Mouse (Mus musculus) duodenum, adult 2 months (tissue): ENCODE results near the gene Olfr53. TPM values are rescaled to one million over a fixed set of nuclear protein-coding genes. Genes with fewer than 3 reads are reported as not detected.

ENCODE experiments used
- polyA plus RNA-seq: library from polyadenylated mRNA; depleted of rRNA; stranded (reverse); fragments of >200 nt; gene quantifications from 2 replicates; pipeline ENCODE4 v1.2.3, GENCODE M21; 2012; ENCODE audit warnings: low replicate concordance; rRNA removed

The Olfr53 gene
- polyA plus RNA-seq, result not detected in 2 replicates

DNA sequence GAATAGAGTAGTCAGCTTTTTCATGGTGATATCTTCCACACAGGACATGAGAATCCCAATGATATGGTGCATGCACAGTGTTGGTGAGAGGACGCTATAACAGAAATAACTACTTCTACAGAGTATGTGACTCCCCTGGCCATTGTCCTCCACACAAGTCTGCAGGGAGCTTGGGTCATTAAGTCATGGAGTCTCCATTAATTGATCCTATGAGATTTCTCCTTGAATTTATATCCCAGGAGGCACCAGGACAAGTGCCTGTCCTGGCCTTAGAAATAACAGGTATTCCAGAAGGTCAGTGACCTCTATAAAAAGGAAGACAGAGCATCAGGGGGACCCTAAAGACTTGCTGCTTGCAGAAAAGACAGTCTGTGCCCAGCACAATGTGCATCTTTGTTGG is at the start of gene Olfr53:
Gene Olfr53 (plus strand): TSS at position 301 of the 400 bp plus-strand sequence.

GRCm38 (mm10) chr7:140600969-140601368 is 45.3 kb upstream of the Olfr53 start, which contains the start of gene Olfr46:
Olfr46 (plus strand) TSS chr7:140601269.

DNA sequence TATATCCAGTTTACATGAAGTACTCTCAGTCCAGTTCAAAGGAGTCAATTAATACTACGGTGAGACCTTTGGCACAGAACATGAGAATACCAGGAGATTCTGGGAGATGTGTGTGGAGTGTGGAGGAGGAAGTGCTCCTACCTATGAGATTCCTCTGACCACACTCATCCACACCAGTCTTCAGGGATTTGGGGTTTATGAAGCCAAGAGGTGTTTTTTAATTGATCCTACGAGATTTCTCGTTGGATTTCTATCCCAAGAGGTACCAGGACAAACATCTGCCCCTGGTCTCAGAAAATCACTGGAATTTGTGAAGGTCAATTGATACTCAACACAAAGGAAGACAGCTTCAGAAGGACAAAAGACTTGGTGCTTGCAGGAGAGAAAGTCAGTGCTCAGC is 17.6 kb upstream of the Olfr53 start, which contains the start of gene Olfr61:
Gene Olfr61 (plus strand): TSS at position 301 of the 400 bp plus-strand sequence.

GRCm38 (mm10) chr7:140659630-140660029 is 13.4 kb downstream of the Olfr53 start, which contains the start of gene Olfr539:
Olfr539 (plus strand) TSS chr7:140659930.

GRCm38 (mm10) chr7:140681651-140682050 is 35.4 kb downstream of the Olfr53 start, which contains the start of gene Olfr45:
Olfr45 (plus strand) TSS chr7:140681951.

GRCm38 (mm10) chr7:140696967-140697366 is 50.7 kb downstream of the Olfr53 start, which contains the start of gene Olfr541:
Olfr541 (plus strand) TSS chr7:140697267.

Other genes with a start within 250 kb of the Olfr53 start
- not detected in 2 replicates for gene Olfr531, start 243.5 kb upstream of the Olfr53 start, polyA plus RNA-seq
- gene Olfr532, start 224.8 kb upstream of the Olfr53 start, polyA plus RNA-seq, result not detected in 2 replicates
- gene Olfr533, start 183.1 kb upstream of the Olfr53 start, polyA plus RNA-seq, result not detected in 2 replicates
- not detected in 2 replicates for gene Olfr535, start 162.2 kb upstream of the Olfr53 start, polyA plus RNA-seq
- not detected in 2 replicates for gene Olfr536, start 139.1 kb upstream of the Olfr53 start, polyA plus RNA-seq
- gene Olfr538, start 78.6 kb upstream of the Olfr53 start, polyA plus RNA-seq, result not detected in 2 replicates
- not detected in 2 replicates for gene Olfr46, start 45.2 kb upstream of the Olfr53 start, polyA plus RNA-seq
- gene Olfr61, start 17.5 kb upstream of the Olfr53 start, polyA plus RNA-seq, result not detected in 2 replicates
- not detected in 2 replicates for gene Olfr539, start 13.5 kb downstream of the Olfr53 start, polyA plus RNA-seq
- gene Olfr45, start 35.5 kb downstream of the Olfr53 start, polyA plus RNA-seq, result not detected in 2 replicates
- not detected in 2 replicates for gene Olfr541, start 50.8 kb downstream of the Olfr53 start, polyA plus RNA-seq
- 0.25 and 0.65 TPM in 2 replicates for gene Cyp2e1, start 117.3 kb downstream of the Olfr53 start, polyA plus RNA-seq
- not detected in 2 replicates for gene Syce1, start 141.4 kb downstream of the Olfr53 start, polyA plus RNA-seq
- gene Zfp941, start 175.7 kb downstream of the Olfr53 start, polyA plus RNA-seq, result 0.02 TPM in 1 of 2 replicates, not detected in the other
- 70.0 and 92.2 TPM in 2 replicates for gene Urah, start 188.6 kb downstream of the Olfr53 start, polyA plus RNA-seq
- not detected in 2 replicates for gene Scgb1c1, start 199.1 kb downstream of the Olfr53 start, polyA plus RNA-seq
- gene Odf3, start 201.4 kb downstream of the Olfr53 start, polyA plus RNA-seq, result not detected in 2 replicates
- not detected in 2 replicates for gene Gm45785, start 209.9 kb downstream of the Olfr53 start, polyA plus RNA-seq
- gene Ric8a, start 210.5 kb downstream of the Olfr53 start, polyA plus RNA-seq, result 66.8 and 79.2 TPM in 2 replicates
- 11.4 and 14.3 TPM in 2 replicates for gene Bet1l, start 211.1 kb downstream of the Olfr53 start, polyA plus RNA-seq
- gene Psmd13, start 235.5 kb downstream of the Olfr53 start, polyA plus RNA-seq, result 44.5 and 51.9 TPM in 2 replicates
- gene Sirt3, start 235.9 kb downstream of the Olfr53 start, polyA plus RNA-seq, result 23.5 and 27.7 TPM in 2 replicates